Mouse (Mus musculus) liver, postnatal 0 days (tissue): ENCODE data around the gene Pcca.

ENCODE experiments used
- CTCF ChIP-seq: sonication (generic); IDR thresholded peaks from 2 replicates; pipeline ENCODE4 v1.5.1; 2016; ENCODE audit warnings: antibody characterized with exemption, low read depth
- EP300 ChIP-seq: IDR thresholded peaks from 2 replicates; pipeline ENCODE4 v1.6.1; 2016; ENCODE audit warnings: antibody characterized with exemption, low read depth, mild to moderate bottlenecking

DNA sequence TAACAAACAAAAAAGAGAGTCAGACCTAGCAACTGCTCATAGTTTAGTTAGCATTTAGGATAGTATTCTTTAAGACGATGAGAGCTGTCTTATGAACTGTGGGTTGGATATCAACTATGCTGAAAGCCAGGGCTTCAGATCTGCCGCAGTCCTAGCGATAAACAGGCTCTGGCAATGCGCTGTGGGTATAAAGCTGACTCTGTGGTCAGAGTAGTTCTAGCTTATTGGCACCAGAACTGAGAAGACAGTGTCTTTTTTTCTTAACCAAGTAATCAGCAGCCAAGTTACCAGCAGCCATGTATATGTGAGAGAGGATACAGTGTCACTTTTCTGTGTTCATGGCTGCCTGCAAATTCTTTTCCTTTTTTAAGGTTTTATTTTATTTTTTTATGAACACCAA is 154.3 kb downstream of the Pcca start:
- TF ChIP-seq CTCF (no peak), EP300 (no peak)
